Mouse (Mus musculus) hindbrain, embryonic 11.5 days (tissue): Measurements from ENCODE around the gene Dchs2. TPM values are rescaled to one million over a fixed set of nuclear protein-coding genes. Genes with fewer than 3 reads are reported as not detected.

Experiments
- ATAC-seq: fragments of 200-750 bp; cut with Nextera tagmentation; 2 replicates; pipeline ENCODE4 v1.8.0; 2017; ENCODE audit warnings: mild to moderate bottlenecking, moderate TSS enrichment, moderate library complexity; ENCODE audit not compliant: low FRiP score
- DNase-seq: peaks from one replicate; pipeline ENCODE4 v3.0.0-alpha.2; 2015; ENCODE audit warnings: low spot score
- H3K27ac ChIP-seq: fragments of 300-500 bp; sonication (generic); 2 replicates; pipeline ENCODE4 v1.5.1; 2014; ENCODE audit warnings: mild to moderate bottlenecking, low read depth, low read length
- H3K27me3 ChIP-seq: fragments of 300-500 bp; sonication (generic); 2 replicates; pipeline ENCODE4 v1.6.1; 2014; ENCODE audit warnings: mild to moderate bottlenecking, low read length, moderate library complexity, mixed read lengths; ENCODE audit not compliant: control insufficient read depth, insufficient read depth
- H3K36me3 ChIP-seq: fragments of 300-500 bp; sonication (generic); 2 replicates; pipeline ENCODE4 v1.6.1; 2014; ENCODE audit warnings: mild to moderate bottlenecking, low read length, moderate library complexity, mixed read lengths; ENCODE audit not compliant: control insufficient read depth, insufficient read depth
- H3K4me1 ChIP-seq: fragments of 300-500 bp; sonication (generic); replicated peaks from 2 replicates; pipeline ENCODE4 v1.6.1; 2014; ENCODE audit warnings: low read length, mixed read lengths; ENCODE audit not compliant: control insufficient read depth, insufficient read depth
- H3K4me2 ChIP-seq: fragments of 300-500 bp; sonication (generic); replicated peaks from 2 replicates; pipeline ENCODE4 v1.6.1; 2014; ENCODE audit warnings: mild to moderate bottlenecking, low read depth, low read length
- H3K4me3 ChIP-seq: fragments of 300-500 bp; sonication (generic); 2 replicates; pipeline ENCODE4 v1.5.1; 2014; ENCODE audit warnings: low read depth, low read length
- H3K9ac ChIP-seq: fragments of 300-500 bp; sonication (generic); 2 replicates; pipeline ENCODE4 v1.6.1; 2014; ENCODE audit warnings: low read depth, low read length
- H3K9me3 ChIP-seq: fragments of 300-500 bp; sonication (generic); 2 replicates; pipeline ENCODE4 v1.6.1; 2016; ENCODE audit warnings: low read length; ENCODE audit not compliant: control insufficient read depth
- WGBS: fragments of 180-500 bp; shearing (Covaris S2); extraction: QIAGEN DNeasy Blood & Tissue Kit; methylation state at CpG from one replicate; pipeline ENCODE4 v1.1.7; 2014; 5-methylcytosine and 5-hydroxymethylcytosine counted together
- polyA plus RNA-seq: library from polyadenylated mRNA; unstranded; fragments of >200 nt; fragmentation: Nextera tagmentation; extraction: Ambion mirVana; gene quantifications from 2 replicates; pipeline ENCODE4 v1.2.1, GENCODE M21; 2014

Gene Dchs2
- polyA plus RNA-seq, 1 experiment from 2014 or later = 1.6 TPM

- no peak overlapping the region for H3K4me2 ChIP-seq
- no peaks in the 10 kb centered on the region for H3K27me3 ChIP-seq
- no peaks in the 10 kb centered on the region for H3K36me3 ChIP-seq
- H3K27ac ChIP-seq = no peak overlapping the region
- H3K4me3 ChIP-seq = no peak overlapping the region
- ATAC-seq = no peak
- no peak for DNase-seq
- 61% methylated on average over 5 of the region's 5 CpGs for WGBS
- no peak overlapping the region for H3K9ac ChIP-seq
- H3K4me1 ChIP-seq = no peaks in the 10 kb centered on the region
- H3K9me3 ChIP-seq = no peaks in the 10 kb centered on the region
These were observed 118.8 kb downstream of the Dchs2 start for GRCm38 (mm10) chr3:83246536-83246935.

- H3K4me3 ChIP-seq = no peak overlapping the region
- no peaks in the 10 kb centered on the region for H3K9me3 ChIP-seq
- no peaks in the 10 kb centered on the region for H3K27me3 ChIP-seq
- WGBS = 92% methylated on average over 4 of the region's 4 CpGs
- no peaks in the 10 kb centered on the region for H3K36me3 ChIP-seq
- H3K4me1 ChIP-seq = no peaks in the 10 kb centered on the region
- H3K27ac ChIP-seq = no peak overlapping the region
- no peak for DNase-seq
- no peak for ATAC-seq
- no peak overlapping the region for H3K9ac ChIP-seq
- no peak overlapping the region for H3K4me2 ChIP-seq
These were observed 122.3 kb downstream of the Dchs2 start for GRCm38 (mm10) chr3:83250001-83250545.

DNA sequence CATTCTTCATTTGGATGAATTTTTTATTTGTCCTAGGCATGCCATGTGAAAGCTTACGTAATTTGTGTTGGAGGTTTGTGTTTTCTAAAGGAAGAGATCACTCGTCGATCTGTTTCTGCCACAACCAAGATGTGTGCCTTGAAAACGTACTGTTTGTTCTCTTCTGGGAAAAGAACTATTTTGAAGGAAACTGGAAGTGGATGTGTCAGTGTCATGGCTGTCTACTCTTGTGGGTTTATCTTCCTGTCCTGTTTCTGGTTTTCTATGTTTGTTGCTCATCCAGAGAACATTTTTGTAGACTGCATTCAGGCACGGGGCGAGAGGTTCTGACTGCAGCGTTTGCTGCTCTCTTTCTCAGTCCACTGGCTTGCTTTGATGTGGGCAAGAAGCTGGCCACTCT lies 124.2 kb downstream of the Dchs2 start:
- DNase-seq = no peak
- H3K4me1 ChIP-seq = no peaks in the 10 kb centered on the region
- H3K4me2 ChIP-seq = no peak overlapping the region
- no peak overlapping the region for H3K4me3 ChIP-seq
- WGBS = 82% methylated on average over 7 of the region's 7 CpGs
- H3K9ac ChIP-seq = no peak overlapping the region
- no peaks in the 10 kb centered on the region for H3K36me3 ChIP-seq
- ATAC-seq = no peak
- no peaks in the 10 kb centered on the region for H3K9me3 ChIP-seq
- H3K27ac ChIP-seq = no peak overlapping the region
- no peaks in the 10 kb centered on the region for H3K27me3 ChIP-seq

DNA sequence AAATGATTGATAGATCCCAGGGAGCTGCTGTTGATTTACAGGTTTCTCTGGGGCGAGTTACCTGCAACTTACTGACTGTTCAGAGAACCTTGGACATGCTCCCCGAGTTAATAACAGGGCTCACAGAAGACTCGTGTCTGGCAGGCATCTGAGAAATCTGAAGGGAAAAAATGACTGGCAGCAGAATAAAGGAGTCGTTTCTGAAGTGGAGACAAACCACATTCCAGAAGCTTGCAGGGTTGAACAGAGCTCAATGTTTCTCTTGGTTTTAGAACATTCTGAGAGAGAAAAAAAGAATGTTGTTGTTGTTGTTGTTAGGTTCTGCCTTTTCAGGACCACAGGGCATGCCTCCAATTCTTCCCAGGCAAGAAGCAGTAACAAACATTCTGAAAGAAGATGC lies 131.7 kb downstream of the Dchs2 start:
- Histone ChIP-seq H3K4me2 (no peak overlapping the region), H3K27ac (no peak overlapping the region), H3K9ac (no peak overlapping the region), H3K36me3 (no peaks in the 10 kb centered on the region), H3K27me3 (no peaks in the 10 kb centered on the region), H3K4me3 (no peak overlapping the region), H3K9me3 (no peaks in the 10 kb centered on the region), H3K4me1 (no peaks in the 10 kb centered on the region)
- DNase-seq (no peak), ATAC-seq (no peak)
- 69% methylated on average over 4 of the region's 4 CpGs for WGBS

GRCm38 (mm10) chr3:83266009-83266408 lies 138.3 kb downstream of the Dchs2 start:
- Histone ChIP-seq H3K4me2 (no peak overlapping the region), H3K9me3 (no peaks in the 10 kb centered on the region), H3K27me3 (no peaks in the 10 kb centered on the region), H3K4me3 (no peak overlapping the region), H3K4me1 (no peaks in the 10 kb centered on the region), H3K27ac (no peak overlapping the region), H3K36me3 (no peaks in the 10 kb centered on the region), H3K9ac (no peak overlapping the region)
- no peak for ATAC-seq
- WGBS = 92% methylated on average over 4 of the region's 4 CpGs
- DNase-seq = no peak

DNA sequence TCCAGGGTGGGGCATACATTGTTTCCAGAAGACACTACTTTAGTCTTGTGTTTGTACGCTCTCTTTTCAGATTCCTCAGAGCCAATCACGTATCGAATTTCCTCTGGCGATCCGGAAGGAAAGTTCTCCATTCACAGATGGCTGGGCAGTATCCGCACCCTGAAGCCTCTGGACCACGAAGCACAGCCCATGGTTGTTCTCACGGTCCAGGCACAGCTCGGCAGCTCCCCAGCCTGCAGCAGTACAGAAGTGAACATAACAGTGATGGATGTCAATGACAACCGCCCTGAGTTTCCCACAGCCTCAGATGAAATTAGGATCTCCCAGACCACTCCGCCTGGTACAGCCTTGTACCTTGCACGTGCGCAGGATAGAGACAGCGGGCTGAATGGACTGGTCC lies 142.5 kb downstream of the Dchs2 start:
- no peak for DNase-seq
- Histone ChIP-seq H3K9ac (no peak overlapping the region), H3K4me1 (no peaks in the 10 kb centered on the region), H3K27ac (no peak overlapping the region), H3K4me3 (no peak overlapping the region), H3K36me3 (no peaks in the 10 kb centered on the region), H3K4me2 (no peak overlapping the region), H3K27me3 (no peaks in the 10 kb centered on the region), H3K9me3 (no peaks in the 10 kb centered on the region)
- 86% methylated on average over 14 of the region's 14 CpGs for WGBS
- ATAC-seq = no peak

DNA sequence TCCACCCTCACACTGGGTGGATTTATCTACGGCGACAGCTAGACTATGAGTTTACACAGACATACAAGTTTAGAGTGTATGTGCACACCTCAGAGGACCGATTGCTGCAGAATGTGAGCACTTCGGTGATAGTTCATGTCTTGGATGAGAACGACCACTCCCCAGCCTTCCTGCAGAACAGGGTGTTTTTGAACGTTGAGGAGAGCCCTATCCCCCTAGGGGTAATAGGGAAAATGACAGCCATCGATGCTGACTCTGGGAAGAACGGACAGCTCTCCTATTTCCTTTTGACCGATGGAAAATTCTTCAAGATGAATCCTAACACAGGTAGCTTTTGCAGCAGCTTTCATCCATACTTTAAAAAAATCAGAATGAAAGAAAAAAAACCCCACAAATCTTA lies 143.2 kb downstream of the Dchs2 start:
- Histone ChIP-seq H3K9me3 (no peaks in the 10 kb centered on the region), H3K4me3 (no peak overlapping the region), H3K4me2 (no peak overlapping the region), H3K27ac (no peak overlapping the region), H3K9ac (no peak overlapping the region), H3K4me1 (no peaks in the 10 kb centered on the region), H3K36me3 (no peaks in the 10 kb centered on the region), H3K27me3 (no peaks in the 10 kb centered on the region)
- DNase-seq = peak; percentile 12
- no peak for ATAC-seq
- WGBS = 63% methylated on average over 9 of the region's 9 CpGs

DNA sequence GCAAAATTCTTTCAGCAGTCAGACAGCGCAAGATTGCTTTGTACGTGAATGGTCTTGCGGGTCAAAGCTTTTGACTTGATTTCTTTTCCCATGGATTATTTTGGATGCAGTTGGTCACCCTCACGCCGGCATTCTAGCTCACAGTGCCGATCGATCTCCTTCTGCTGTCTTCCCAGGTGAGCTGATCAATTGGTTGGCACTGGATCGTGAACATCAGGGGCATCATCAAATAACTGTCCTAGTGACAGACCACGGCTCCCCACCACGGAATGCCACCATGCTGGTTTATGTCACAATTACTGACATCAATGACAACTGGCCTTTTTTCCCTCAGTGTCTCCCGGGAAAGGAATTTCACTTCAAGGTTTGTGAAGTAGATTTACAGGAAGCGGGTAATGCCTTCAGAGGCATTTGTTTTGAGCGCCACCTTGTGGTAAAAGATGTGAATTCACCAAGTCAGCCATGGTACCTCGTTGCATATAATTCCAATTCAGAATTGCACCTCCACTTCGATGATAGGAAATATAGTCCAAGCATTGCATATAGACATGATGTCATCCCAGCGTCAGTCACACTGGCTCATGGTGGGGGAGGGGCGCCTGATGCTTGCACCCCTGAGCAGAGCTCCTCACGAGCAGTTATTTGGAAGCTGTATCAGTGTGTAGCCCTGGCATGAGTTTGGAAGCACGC lies 146.0 kb downstream of the Dchs2 start:
- WGBS = 41% methylated on average over 19 of the region's 19 CpGs
- 0 out of 2 replicates have a peak overlapping the region, but pooled peaks have one; percentile 3 for H3K4me2 ChIP-seq
- no peaks in the 10 kb centered on the region for H3K4me1 ChIP-seq
- H3K27me3 ChIP-seq = no peaks in the 10 kb centered on the region
- no peaks in the 10 kb centered on the region for H3K9me3 ChIP-seq
- DNase-seq (peak; percentile 85), ATAC-seq (peak; percentile 69)
- no peak overlapping the region for H3K27ac ChIP-seq
- no peaks in the 10 kb centered on the region for H3K36me3 ChIP-seq
- no peak overlapping the region for H3K9ac ChIP-seq
- H3K4me3 ChIP-seq = no peak overlapping the region

GRCm38 (mm10) chr3:83275703-83276102 lies 148.0 kb downstream of the Dchs2 start:
- Histone ChIP-seq H3K27me3 (no peaks in the 10 kb centered on the region), H3K36me3 (no peaks in the 10 kb centered on the region), H3K4me3 (no peak overlapping the region), H3K9ac (no peak overlapping the region), H3K27ac (no peak overlapping the region), H3K4me1 (no peaks in the 10 kb centered on the region), H3K9me3 (no peaks in the 10 kb centered on the region), H3K4me2 (no peak overlapping the region)
- DNase-seq (no peak), ATAC-seq (no peak)
- 76% methylated on average over 5 of the region's 5 CpGs for WGBS
